Mouse (Mus musculus) kidney, adult 8-10 months (tissue): ENCODE data around the gene Prkcb.

Experiments
- DNase-seq, 2 experiments: peaks; one replicate each; pipeline ENCODE4 v3.0.0; 2022

The Prkcb gene

GRCm38 (mm10) chr7:122609420-122609819 is 320.9 kb downstream of the Prkcb start:
- DNase-seq = no peak

GRCm38 (mm10) chr7:122610161-122610560 is 321.6 kb downstream of the Prkcb start:
- no peak for DNase-seq

GRCm38 (mm10) chr7:122613876-122614275 is 325.3 kb downstream of the Prkcb start:
- DNase-seq = no peak

GRCm38 (mm10) chr7:122622125-122622774 is 333.7 kb downstream of the Prkcb start:
- DNase-seq = no peak

- no peak for DNase-seq
Observed at GRCm38 (mm10) chr7:122623753-122624152, 335.2 kb downstream of the Prkcb start.

- DNase-seq = no peak
Observed at GRCm38 (mm10) chr7:122628050-122628449, 339.5 kb downstream of the Prkcb start.

- DNase-seq = no peak
Observed at GRCm38 (mm10) chr7:122630386-122630785, 341.8 kb downstream of the Prkcb start.

GRCm38 (mm10) chr7:122631151-122631550 is 342.6 kb downstream of the Prkcb start:
- DNase-seq = no peak

- DNase-seq = no peak
Observed at GRCm38 (mm10) chr7:122632946-122633345, 344.4 kb downstream of the Prkcb start.

- no peak for DNase-seq
Observed at GRCm38 (mm10) chr7:122633463-122633862, 344.9 kb downstream of the Prkcb start.

- DNase-seq = no peak
Observed at GRCm38 (mm10) chr7:122643676-122644075, 355.1 kb downstream of the Prkcb start.

GRCm38 (mm10) chr7:122649306-122649705 is 360.8 kb downstream of the Prkcb start:
- DNase-seq = no peak

GRCm38 (mm10) chr7:122652523-122652922 is 364.0 kb downstream of the Prkcb start:
- DNase-seq = no peak

GRCm38 (mm10) chr7:122656671-122657070 is 368.1 kb downstream of the Prkcb start:
- DNase-seq = no peak

GRCm38 (mm10) chr7:122657423-122658126 is 369.0 kb downstream of the Prkcb start:
- no peak for DNase-seq

- no peak for DNase-seq
Observed at GRCm38 (mm10) chr7:122665311-122666049, 376.9 kb downstream of the Prkcb start.

- peak; percentile 7 to 38 for DNase-seq
Observed at GRCm38 (mm10) chr7:122667903-122668302, 379.4 kb downstream of the Prkcb start.

GRCm38 (mm10) chr7:122670442-122670872 is 381.9 kb downstream of the Prkcb start, which contains the start of gene Cacng3:
Gene Cacng3, plus strand, starts transcription at chr7:122670492.
- no peak for DNase-seq

- peak; percentile 61 to 87 for DNase-seq
Observed at GRCm38 (mm10) chr7:122670873-122671641, 382.5 kb downstream of the Prkcb start.

- DNase-seq = no peak
Observed at GRCm38 (mm10) chr7:122672981-122673380, 384.4 kb downstream of the Prkcb start.

GRCm38 (mm10) chr7:122675207-122675606 is 386.7 kb downstream of the Prkcb start:
- no peak for DNase-seq
